Mouse (Mus musculus): ENCODE data around the gene Samd10. TPM values are rescaled to one million over a fixed set of nuclear protein-coding genes. Genes with fewer than 3 reads are reported as not detected.

Samd10 gene
- polyA plus RNA-seq, 1 experiment = 24.1 TPM

DNA sequence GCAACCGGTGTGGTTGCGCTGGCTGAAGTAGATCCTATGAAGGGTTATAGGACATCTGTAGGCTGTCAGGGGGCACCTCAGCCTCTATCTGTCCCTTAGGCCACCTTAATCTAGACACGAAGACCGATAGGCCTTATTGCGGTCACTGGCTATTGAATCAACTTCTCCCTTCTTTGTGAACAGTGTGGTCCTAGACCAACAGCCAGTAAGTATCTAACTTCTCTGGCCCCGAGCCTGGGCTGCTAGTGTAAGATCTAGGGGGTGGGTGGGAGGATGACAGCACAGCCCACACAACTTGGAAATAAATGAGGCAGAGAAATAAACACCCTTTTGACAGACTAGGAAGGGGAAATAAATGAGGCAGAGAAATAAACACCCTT lies 6.0 kb downstream of the Samd10 start:
- Histone ChIP-seq H3K4me1 (ENCODE audit: control insufficient read depth, insufficient read depth, low read length) (no peaks in the 10 kb centered on the region; the same call in 1 of the 2 replicates), H3K4me3 (replicated peaks; ENCODE audit: extremely low read depth, low read depth, low read length) (peak overlapping the region; percentile 100)
- WGBS = under 1% methylated on average over 6 of the region's 6 CpGs
- no peak for TF ChIP-seq CTCF (IDR thresholded peaks at IDR 0.05; ENCODE audit: insufficient read depth, low read length)
- TF ChIP-seq POLR2A (IDR thresholded peaks at IDR 0.05; ENCODE audit: borderline replicate concordance, extremely low read depth, low read depth, low read length) = no peak; the same call in 1 of the 2 replicates
- peak; percentile 60 for DNase-seq

DNA sequence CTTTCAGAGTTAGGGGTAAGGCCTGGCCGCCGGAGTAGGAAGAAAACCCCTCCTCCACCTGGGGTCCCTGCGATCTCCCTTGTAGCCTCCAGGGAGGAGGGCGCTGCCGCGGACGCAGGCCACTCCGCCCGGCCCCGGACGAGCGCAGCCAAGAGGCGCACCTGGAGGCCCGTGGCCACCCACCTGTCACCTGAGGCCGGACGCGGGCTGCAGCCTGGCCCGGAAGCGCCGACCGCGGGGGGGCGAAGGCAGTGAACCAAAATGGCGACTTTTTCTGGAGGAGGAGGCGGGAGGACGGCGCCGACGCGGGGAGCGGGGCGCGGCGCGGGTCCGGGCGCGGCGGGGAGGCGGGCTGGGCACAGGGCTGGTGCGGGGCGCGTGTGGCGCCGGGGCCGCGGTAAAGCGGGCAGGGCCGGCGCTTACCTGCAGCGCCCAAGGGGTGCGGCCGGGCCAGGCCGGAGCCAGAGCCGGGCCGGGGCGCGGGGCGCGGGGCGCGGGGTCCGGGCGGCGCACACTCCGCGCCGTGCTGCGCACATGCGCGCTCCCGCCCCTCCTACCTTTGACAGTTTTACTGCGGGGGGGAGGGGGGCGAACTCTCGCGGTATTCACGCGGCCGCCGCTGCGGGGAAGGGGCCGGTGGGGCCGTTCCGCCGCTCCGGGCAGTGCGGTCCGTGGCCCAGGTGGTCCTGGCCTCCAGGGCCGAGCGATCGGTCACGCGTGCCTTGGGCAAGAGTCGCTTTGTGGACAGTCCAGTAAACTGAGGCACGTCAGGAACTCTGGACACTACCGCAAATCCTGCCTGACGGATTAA lies 6.6 kb downstream of the Samd10 start, which contains the start of gene Zfp512b:
Gene Zfp512b, minus strand, starts transcription at position 573 of the 811 bp plus-strand sequence.
- TF ChIP-seq CTCF (IDR thresholded peaks at IDR 0.05; ENCODE audit: insufficient read depth, low read length) (no peak), POLR2A (IDR thresholded peaks at IDR 0.05; ENCODE audit: borderline replicate concordance, extremely low read depth, low read depth, low read length) (peak; percentile 61; the same call in 1 of the 2 replicates)
- 1% methylated on average over 87 of the region's 97 CpGs for WGBS
- peak within 1 kb of the TSS; percentile 100 for H3K4me3 ChIP-seq (replicated peaks; ENCODE audit: extremely low read depth, low read depth, low read length)
- peak; percentile 77 for DNase-seq
- H3K4me1 ChIP-seq (ENCODE audit: control insufficient read depth, insufficient read depth, low read length) = no peaks in the 10 kb centered on the region; the same call in 1 of the 2 replicates

DNA sequence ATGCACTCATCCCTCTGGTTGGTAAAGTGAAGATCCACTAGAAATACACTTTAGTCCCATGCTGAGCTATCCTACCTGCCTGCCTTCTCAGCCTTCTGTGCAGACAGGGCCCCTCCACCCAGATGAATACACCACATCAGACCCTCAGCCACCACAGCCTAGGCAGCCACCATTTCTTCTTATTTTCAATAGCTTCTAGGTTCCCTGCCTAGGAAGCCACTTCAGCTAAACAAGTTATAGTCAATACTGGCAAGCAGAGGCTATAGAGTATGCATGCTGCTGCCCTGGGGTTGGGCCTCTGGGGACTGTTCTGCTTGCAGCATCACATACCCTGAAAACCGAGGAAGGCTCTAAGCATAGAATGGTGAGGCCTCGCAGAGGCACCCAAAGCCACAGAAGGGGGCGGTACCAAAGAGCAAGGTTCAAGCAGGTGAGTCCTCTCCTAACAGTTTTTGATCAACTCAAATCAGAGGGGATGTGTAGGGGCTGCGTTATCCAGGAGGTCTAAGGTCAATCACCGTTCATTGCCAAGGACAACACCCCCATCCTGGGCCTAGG lies 7.4 kb downstream of the Samd10 start, which contains the start of gene Prpf6:
Gene Prpf6, plus strand, starts transcription at position 341 of the 558 bp plus-strand sequence.
- Histone ChIP-seq H3K4me3 (replicated peaks; ENCODE audit: extremely low read depth, low read depth, low read length) (peak within 1 kb of the TSS; percentile 100), H3K4me1 (ENCODE audit: control insufficient read depth, insufficient read depth, low read length) (no peaks in the 10 kb centered on the region; the same call in 1 of the 2 replicates)
- DNase-seq = no peak
- no peak for TF ChIP-seq CTCF (IDR thresholded peaks at IDR 0.05; ENCODE audit: insufficient read depth, low read length)
- no peak for TF ChIP-seq POLR2A (IDR thresholded peaks at IDR 0.05; ENCODE audit: borderline replicate concordance, extremely low read depth, low read depth, low read length)
- 23% methylated on average over 5 of the region's 5 CpGs for WGBS

DNA sequence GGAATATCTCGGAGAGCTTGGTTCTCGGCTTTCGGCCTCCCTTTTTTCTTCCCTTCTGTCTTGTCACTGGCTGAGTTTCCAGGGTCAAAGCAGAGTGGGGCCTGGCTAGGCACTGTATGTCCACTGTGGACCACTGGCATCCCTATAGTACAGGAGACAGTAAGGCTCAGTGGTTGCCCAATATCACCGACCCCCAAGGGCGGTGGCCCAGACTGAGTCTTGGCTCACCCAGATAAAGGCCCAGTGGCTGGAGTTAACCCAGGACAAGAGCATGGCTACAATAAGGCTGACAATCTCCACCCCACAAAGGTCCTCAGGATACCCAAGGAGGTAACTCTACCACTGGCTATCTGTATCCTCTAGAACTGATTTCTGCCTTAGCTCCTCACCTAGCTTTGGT lies 8.5 kb downstream of the Samd10 start:
- no peak for DNase-seq
- no peak overlapping the region for H3K4me3 ChIP-seq (replicated peaks; ENCODE audit: extremely low read depth, low read depth, low read length)
- 93% methylated on average over 5 of the region's 5 CpGs for WGBS
- H3K4me1 ChIP-seq (ENCODE audit: control insufficient read depth, insufficient read depth, low read length) = no peaks in the 10 kb centered on the region; the same call in 1 of the 2 replicates
- TF ChIP-seq CTCF (IDR thresholded peaks at IDR 0.05; ENCODE audit: insufficient read depth, low read length) (no peak), POLR2A (IDR thresholded peaks at IDR 0.05; ENCODE audit: borderline replicate concordance, extremely low read depth, low read depth, low read length) (no peak)

DNA sequence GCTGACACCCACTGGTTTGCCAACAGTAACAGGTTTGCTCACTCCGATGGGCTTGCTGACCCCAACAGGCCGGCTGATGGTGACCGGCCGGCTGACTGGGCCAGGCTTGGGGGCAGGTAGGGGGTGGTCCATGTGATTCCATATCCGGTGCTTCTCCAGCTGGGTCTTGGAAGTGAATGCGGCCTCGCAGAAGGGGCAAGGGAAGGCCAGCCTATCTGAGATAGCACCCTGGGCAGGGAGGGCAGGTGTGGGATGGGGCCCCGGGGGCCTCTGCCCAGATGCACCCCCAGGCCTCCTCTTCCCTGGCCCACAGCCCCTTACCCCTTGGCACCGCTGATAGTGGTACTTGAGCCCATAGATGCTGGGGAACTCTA lies 9.3 kb downstream of the Samd10 start:
- no peak for DNase-seq
- no peak for TF ChIP-seq CTCF (IDR thresholded peaks at IDR 0.05; ENCODE audit: insufficient read depth, low read length)
- no peak for TF ChIP-seq POLR2A (IDR thresholded peaks at IDR 0.05; ENCODE audit: borderline replicate concordance, extremely low read depth, low read depth, low read length)
- WGBS = 94% methylated on average over 9 of the region's 9 CpGs
- no peaks in the 10 kb centered on the region; the same call in 1 of the 2 replicates for H3K4me1 ChIP-seq (ENCODE audit: control insufficient read depth, insufficient read depth, low read length)
- no peak overlapping the region for H3K4me3 ChIP-seq (replicated peaks; ENCODE audit: extremely low read depth, low read depth, low read length)

DNA sequence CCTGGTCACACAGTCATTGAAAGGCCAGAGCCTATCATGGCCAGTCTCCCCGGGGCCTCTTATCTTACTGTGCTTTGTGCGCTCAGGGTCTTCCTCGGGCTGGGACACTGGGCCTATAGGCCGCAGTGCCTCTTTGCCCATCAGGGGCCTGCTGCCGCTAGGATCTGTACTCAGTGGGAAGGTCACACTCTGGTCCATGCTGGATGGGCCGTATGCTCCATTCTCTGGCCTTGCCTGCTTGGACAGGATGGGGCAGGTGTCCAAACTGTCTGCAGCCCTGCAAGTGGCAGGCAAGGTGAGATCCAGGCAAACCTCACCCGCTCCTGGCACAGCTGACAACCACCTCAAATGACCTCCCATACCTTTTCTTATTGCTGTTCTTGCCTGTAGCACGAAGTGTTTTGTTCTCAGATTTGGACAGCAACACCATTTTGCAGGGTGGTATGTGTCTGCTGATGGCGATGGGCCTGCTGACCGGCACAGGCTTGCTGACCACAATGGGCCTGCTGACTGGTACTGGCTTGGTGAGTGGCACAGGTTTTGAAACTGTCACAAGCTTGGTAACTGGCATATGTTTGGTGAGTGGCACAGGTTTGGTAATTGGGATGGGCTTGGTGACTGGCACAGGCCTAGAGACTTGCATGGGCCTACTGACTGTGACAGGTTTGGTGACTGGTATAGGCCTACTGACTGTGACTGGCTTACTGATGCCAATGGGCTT lies 9.8 kb downstream of the Samd10 start:
- TF ChIP-seq POLR2A (IDR thresholded peaks at IDR 0.05; ENCODE audit: borderline replicate concordance, extremely low read depth, low read depth, low read length) (no peak), CTCF (IDR thresholded peaks at IDR 0.05; ENCODE audit: insufficient read depth, low read length) (no peak)
- WGBS = 91% methylated on average over 10 of the region's 10 CpGs
- H3K4me3 ChIP-seq (replicated peaks; ENCODE audit: extremely low read depth, low read depth, low read length) = no peak overlapping the region
- no peak for DNase-seq
- H3K4me1 ChIP-seq (ENCODE audit: control insufficient read depth, insufficient read depth, low read length) = no peaks in the 10 kb centered on the region; the same call in 1 of the 2 replicates

DNA sequence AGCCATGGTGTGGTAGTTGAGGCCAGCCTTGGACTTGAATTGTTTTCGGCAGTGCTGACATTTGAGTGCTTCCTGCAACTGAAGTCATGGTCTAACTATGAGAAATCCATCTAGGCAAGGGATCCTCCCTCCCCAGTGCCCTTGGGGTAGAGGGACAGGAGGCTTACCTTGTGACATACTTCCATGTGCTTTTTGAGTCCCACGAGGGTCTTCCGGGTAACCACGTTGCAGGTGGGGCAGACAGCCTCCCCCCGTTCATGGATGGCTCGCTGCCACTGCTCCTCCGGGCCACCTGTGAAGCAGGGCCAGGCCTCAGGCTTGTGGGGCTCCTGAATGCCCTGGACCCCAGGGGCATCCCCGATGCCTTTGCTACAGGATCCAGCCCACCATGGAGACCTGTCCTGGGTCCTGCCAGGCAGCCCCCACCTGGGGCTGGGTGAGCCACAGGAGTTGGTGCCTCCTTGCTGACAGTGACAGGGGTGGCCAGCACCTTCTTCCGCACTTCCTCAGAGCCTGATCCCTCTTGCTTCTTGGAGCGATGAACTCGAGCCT lies 10.7 kb downstream of the Samd10 start:
- whole genome bisulfite sequencing = 87% methylated on average over 11 of the region's 11 CpGs
- no peak for DNase-seq
- H3K4me1 ChIP-seq (ENCODE audit: control insufficient read depth, insufficient read depth, low read length) = no peaks in the 10 kb centered on the region; the same call in 1 of the 2 replicates
- TF ChIP-seq POLR2A (IDR thresholded peaks at IDR 0.05; ENCODE audit: borderline replicate concordance, extremely low read depth, low read depth, low read length) (no peak), CTCF (IDR thresholded peaks at IDR 0.05; ENCODE audit: insufficient read depth, low read length) (no peak)
- no peak overlapping the region for H3K4me3 ChIP-seq (replicated peaks; ENCODE audit: extremely low read depth, low read depth, low read length)

DNA sequence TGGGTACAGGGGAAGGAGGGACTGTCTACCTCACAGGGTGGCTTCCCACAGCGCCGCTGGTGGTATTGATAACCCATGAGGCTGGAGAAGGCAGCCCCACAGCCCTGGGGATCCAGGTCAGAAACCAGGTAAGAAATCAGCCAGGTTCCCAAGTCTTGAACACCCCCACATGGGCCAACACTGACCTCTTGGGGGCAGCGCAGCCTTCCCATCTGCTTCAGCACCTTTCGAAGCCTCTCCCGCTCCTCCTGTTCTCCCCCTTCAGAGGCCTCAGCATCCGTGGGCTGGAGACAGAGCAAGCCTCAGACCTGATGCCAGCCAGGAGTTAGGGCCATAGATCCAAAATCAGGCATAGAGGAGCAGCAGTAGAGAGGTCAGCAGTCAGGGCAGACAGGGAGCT lies 11.2 kb downstream of the Samd10 start:
- Histone ChIP-seq H3K4me1 (ENCODE audit: control insufficient read depth, insufficient read depth, low read length) (no peaks in the 10 kb centered on the region), H3K4me3 (replicated peaks; ENCODE audit: extremely low read depth, low read depth, low read length) (no peak overlapping the region)
- TF ChIP-seq CTCF (IDR thresholded peaks at IDR 0.05; ENCODE audit: insufficient read depth, low read length) (no peak), POLR2A (IDR thresholded peaks at IDR 0.05; ENCODE audit: borderline replicate concordance, extremely low read depth, low read depth, low read length) (no peak)
- no peak for DNase-seq
- WGBS = 85% methylated on average over 6 of the region's 6 CpGs

DNA sequence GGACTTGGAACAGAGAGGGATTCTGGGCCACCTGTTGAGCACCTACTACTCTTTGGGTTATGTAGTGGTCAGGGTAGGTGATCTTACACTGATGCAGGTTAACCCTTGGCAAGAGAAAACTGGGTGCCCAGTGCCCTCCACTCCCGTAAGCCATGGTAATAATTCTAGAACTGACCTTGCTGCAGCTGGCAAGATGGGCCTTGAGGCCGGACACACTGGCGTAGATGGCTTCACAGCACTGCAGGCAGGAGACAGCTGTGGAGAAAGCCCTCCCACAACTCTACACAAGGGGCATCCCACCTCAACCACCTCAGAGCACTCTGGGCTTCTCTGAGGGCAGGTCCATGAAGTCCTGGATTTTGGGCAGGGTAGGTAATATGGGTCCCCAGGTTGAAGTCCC lies 12.9 kb downstream of the Samd10 start:
- WGBS = 96% methylated on average over 3 of the region's 3 CpGs
- no peak overlapping the region for H3K4me3 ChIP-seq (replicated peaks; ENCODE audit: extremely low read depth, low read depth, low read length)
- no peak for TF ChIP-seq POLR2A (IDR thresholded peaks at IDR 0.05; ENCODE audit: borderline replicate concordance, extremely low read depth, low read depth, low read length)
- no peak for TF ChIP-seq CTCF (IDR thresholded peaks at IDR 0.05; ENCODE audit: insufficient read depth, low read length)

More for the DNA sequence above, 12.9 kb downstream of the Samd10 start:
- H3K4me1 ChIP-seq (ENCODE audit: control insufficient read depth, insufficient read depth, low read length) = no peaks in the 10 kb centered on the region
- DNase-seq = no peak

Data from lung, adult 2 months (tissue).